Mouse (Mus musculus) gastrocnemius, postnatal 36 days (tissue): ENCODE results near the gene Hdgf. TPM values are rescaled to one million over a fixed set of nuclear protein-coding genes. Genes with fewer than 3 reads are reported as not detected.
A peak's percentile ranks its signal among the peaks of the same experiment; 100 is the strongest.

ENCODE experiments used
- DNase-seq, 2 experiments: peaks; one replicate each; pipeline ENCODE4 v3.0.0; 2022
- intact Hi-C: fragments of 180-260 bp; cut with DNase I; formaldehyde crosslinking; loops from one replicate; pipeline ENCODE4 v1.15.1; 2025
- total RNA-seq, 2 experiments: library from RNA; stranded (reverse); gene quantifications; 2 replicates each; pipeline ENCODE4 v1.2.3; 2021

Gene Hdgf
- total RNA-seq, 2 experiments from 2014 or later: 183 to 199 TPM

- DNase-seq: peak; percentile 31 to 43
- intact Hi-C loops: no loop called here
Observed at GRCm38 (mm10) chr3:87906981-87907857, 1.1 kb downstream of the Hdgf start.

GRCm38 (mm10) chr3:87907906-87908305 is 1.8 kb downstream of the Hdgf start:
- intact Hi-C loops: no loop called here
- no peak for DNase-seq

GRCm38 (mm10) chr3:87909381-87909780 is 3.3 kb downstream of the Hdgf start:
- no peak for DNase-seq
- intact Hi-C loops: no loop called here

- intact Hi-C loops: no loop called here
- DNase-seq: no peak
Observed at GRCm38 (mm10) chr3:87909874-87910273, 3.8 kb downstream of the Hdgf start.

- DNase-seq: peak; percentile 77 to 79
- intact Hi-C loops: no loop called here
Observed at GRCm38 (mm10) chr3:87910573-87911141, 4.5 kb downstream of the Hdgf start.

GRCm38 (mm10) chr3:87913491-87913890 is 7.4 kb downstream of the Hdgf start:
- intact Hi-C loops: no loop called here

GRCm38 (mm10) chr3:87913891-87914290 is 7.8 kb downstream of the Hdgf start:
- DNase-seq: no peak
- intact Hi-C loops: no loop called here

More at GRCm38 (mm10) chr3:87913491-87913890, 7.4 kb downstream of the Hdgf start:
- no peak for DNase-seq

- no peak for DNase-seq
- intact Hi-C loops: no loop called here
Observed at GRCm38 (mm10) chr3:87916990-87917389, 10.9 kb downstream of the Hdgf start.

- intact Hi-C loops: no loop called here
- no peak for DNase-seq
Observed at GRCm38 (mm10) chr3:87918551-87918950, 12.4 kb downstream of the Hdgf start.

- peak; percentile 47 for DNase-seq
- intact Hi-C loops: no loop called here
Observed at GRCm38 (mm10) chr3:87919336-87920108, 13.4 kb downstream of the Hdgf start, which contains the start of gene Mrpl24. TSS of gene Mrpl24 (plus strand) at chr3:87919506.

GRCm38 (mm10) chr3:87920270-87920943 is 14.3 kb downstream of the Hdgf start:
- intact Hi-C loops: no loop called here
- no peak for DNase-seq

GRCm38 (mm10) chr3:87924996-87925395 is 18.9 kb downstream of the Hdgf start:
- intact Hi-C loops: no loop called here
- DNase-seq: no peak

GRCm38 (mm10) chr3:87927452-87927851 is 21.3 kb downstream of the Hdgf start:
- intact Hi-C loops: no loop called here
- DNase-seq: no peak

- intact Hi-C loops: loop anchor here (5.0 to 10.0 kb wide), 2 partner anchors 43 to 145 kb away; partner anchors contain the start of genes Nes and Ttc24
- DNase-seq: no peak
Observed at GRCm38 (mm10) chr3:87929341-87930077, 23.4 kb downstream of the Hdgf start.

GRCm38 (mm10) chr3:87930078-87930795 is 24.1 kb downstream of the Hdgf start, which contains the start of the genes Isg20l2 and Rrnad1:
TSS of gene Isg20l2 (plus strand) at chr3:87930314.
TSS of gene Rrnad1 (minus strand) at chr3:87930717.
- intact Hi-C loops: loop anchor here (5.0 to 10.0 kb wide), 2 partner anchors 42 to 145 kb away; partner anchors contain the start of genes Nes and Ttc24

GRCm38 (mm10) chr3:87934026-87934425 is 27.9 kb downstream of the Hdgf start:
- DNase-seq: no peak
- intact Hi-C loops: loop anchor here (2.0 to 10.0 kb wide), 3 partner anchors 27 to 141 kb away; partner anchors contain the start of genes Nes and Ttc24

More at GRCm38 (mm10) chr3:87930078-87930795, 24.1 kb downstream of the Hdgf start, which contains the start of the genes Isg20l2 and Rrnad1:
- peak; percentile 94 to 95 for DNase-seq

GRCm38 (mm10) chr3:87934501-87934900 is 28.4 kb downstream of the Hdgf start:
- DNase-seq: no peak
- intact Hi-C loops: loop anchor here (2.0 to 10.0 kb wide), 3 partner anchors 26 to 140 kb away; partner anchors contain the start of genes Nes and Ttc24

- DNase-seq: no peak
- intact Hi-C loops: loop anchor here (2.0 to 10.0 kb wide), 2 partner anchors 26 to 140 kb away; partner anchors contain the start of gene Ttc24
Observed at GRCm38 (mm10) chr3:87935201-87935600, 29.1 kb downstream of the Hdgf start.
